Mouse (Mus musculus): ENCODE data around the gene Actr5.

GRCm38 (mm10) chr2:158679091-158679490, 54.4 kb downstream of the Actr5 start:
- no peak for TF ChIP-seq POLR2A (IDR thresholded peaks at IDR 0.05; ENCODE audit: insufficient read depth, low read depth, low read length)
- no peak for TF ChIP-seq CTCF (IDR thresholded peaks at IDR 0.05; ENCODE audit: insufficient read depth, low read depth, low read length)

Data from olfactory bulb, adult 2 months (tissue).